Mouse (Mus musculus) erythroblast, adult 5-6 weeks (primary cell): ENCODE data around the gene Lefty2. TPM values are rescaled to one million over a fixed set of nuclear protein-coding genes. Genes with fewer than 3 reads are reported as not detected.
"Not testable (repeated sequence)": the region's sequence is repeated elsewhere in the genome, so short reads cannot be mapped to it uniquely, and the experiment has no call there.

ENCODE experiments used
- ATAC-seq: replicated peaks from 2 replicates; pipeline ENCODE4 v1.8.0; 2016; ENCODE audit warnings: moderate number of reproducible peaks, mild to moderate bottlenecking, moderate TSS enrichment, inconsistent platforms; ENCODE audit not compliant: poor library complexity, low FRiP score, severe bottlenecking
- total RNA-seq, 2 experiments: library from RNA; stranded (forward) in 1 of 2; stranded (reverse) in 1 of 2; fragments of 150-400 nt in 1 of 2; fragments of 200-764, 138-1000 nt in 1 of 2; gene quantifications; 2 replicates each; pipeline versions ENCODE4 v1.2.3 to v1.2.4; 2015 to 2017; ENCODE audit warnings: low replicate concordance in 2 of 2

Gene Lefty2
- total RNA-seq, 2 experiments from 2014 or later, result not detected

DNA sequence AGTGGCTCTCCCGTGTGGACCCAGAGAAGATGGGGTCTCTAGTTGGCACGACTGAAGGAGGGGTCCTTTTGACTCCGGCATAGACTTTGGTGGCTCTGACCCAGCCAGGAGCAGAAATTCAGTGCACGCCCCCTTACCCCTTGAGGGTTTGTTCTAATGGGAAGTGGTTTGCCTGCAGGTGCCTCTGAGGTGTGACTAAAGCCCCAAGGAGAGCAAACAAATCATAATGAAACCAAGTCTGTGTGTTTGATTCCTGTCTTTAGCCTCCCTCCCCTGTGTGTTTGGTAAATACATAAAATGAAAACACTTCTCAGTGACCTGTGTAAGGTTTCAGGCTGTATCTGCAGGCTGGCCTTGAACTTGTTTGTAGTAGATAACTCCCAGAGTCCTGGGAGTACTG lies 33.4 kb downstream of the Lefty2 start:
- no peak for ATAC-seq

DNA sequence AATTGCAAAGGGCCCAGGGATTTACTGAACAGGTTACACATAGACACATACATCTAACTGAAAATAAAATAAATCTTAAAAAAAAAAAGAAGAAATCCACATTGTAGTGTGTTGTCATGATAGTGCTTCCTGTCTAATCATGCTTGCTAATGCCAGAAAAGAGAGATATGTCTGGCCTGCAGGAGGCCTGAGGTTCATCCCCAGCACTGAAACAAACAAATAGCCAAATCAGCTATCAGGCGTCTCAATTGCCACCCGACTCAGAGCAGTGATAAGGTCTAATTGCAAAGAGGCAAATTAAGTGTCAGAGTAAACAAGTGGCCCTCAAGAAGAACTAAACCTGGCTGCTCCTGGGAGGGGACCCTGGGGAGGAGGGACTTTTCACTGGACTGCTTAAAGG lies 36.7 kb downstream of the Lefty2 start:
- no peak for ATAC-seq

DNA sequence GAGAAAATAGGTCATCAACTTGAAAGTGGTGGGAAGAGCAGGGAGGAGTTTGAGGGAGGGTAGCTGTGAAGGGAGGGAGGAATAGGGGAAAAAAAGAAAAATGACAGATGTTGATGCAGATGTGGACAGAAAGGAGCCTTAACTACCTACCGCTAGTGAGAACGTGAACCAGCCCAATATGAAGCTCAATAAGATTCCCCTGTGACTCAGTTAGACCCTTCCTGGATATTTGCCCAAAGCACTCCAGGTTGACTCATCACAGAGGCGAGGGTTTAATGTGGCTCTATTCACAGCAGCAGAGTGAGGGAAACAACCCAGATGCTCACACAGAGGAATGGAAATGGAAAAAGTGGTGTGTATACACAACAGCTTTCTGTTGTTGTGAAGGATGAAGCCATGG lies 38.2 kb downstream of the Lefty2 start:
- ATAC-seq, result no peak

DNA sequence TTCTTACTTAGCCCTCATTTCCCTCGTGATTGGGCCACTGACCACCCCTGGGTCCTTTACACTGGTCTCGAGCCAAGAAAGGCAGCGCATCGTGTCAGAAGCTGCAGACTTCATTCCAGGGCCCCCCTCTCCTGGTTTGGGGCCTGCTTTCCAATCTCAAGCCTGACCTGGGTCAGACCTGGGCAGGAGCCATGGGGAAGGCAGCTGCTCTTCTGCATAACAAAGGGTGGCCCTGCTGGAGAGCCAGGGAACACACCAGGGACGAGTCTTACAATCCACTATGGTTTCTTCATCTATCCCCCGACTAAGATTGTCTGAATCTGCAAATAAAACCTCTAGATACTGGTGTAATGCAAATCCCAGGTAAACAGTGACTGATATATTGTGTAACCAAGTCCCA lies 40.8 kb downstream of the Lefty2 start:
- ATAC-seq, result no peak

DNA sequence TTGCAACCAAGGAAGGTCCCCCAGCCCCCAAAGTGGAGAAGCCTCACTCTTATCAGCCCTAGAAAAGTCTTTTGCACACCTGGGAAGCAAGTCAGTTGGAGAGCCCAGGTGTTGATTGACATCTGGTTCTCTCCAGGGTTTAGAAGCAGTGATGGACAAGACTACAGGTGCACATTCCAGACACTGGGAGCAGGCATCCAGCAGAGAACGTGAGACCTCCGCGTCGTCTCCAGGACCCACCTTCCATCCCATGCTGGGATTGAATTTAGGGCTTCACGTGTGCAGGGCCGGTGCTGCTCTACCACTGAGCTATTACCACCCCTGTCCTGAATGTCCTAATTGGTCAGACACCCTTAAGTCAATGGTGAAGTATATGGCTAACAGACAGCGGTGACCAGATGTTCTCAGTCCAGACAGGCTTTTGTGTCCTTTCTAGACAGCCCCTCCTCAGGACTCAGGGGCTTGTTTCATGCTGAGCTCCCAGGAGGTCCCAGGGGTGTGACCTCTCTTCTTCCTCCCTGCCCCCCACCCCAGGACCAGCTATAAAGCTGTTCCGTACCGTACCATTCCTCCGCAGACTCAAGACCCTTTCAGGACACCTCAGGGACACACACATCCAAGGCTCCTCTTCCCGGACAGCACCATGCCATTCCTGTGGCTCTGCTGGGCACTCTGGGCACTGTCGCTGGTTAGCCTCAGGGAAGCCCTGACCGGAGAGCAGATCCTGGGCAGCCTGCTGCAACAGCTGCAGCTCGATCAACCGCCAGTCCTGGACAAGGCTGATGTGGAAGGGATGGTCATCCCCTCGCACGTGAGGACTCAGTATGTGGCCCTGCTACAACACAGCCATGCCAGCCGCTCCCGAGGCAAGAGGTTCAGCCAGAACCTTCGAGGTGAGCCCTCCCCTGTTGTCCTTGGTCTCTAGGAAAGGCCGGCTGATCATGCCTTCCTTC lies 41.8 kb downstream of the Lefty2 start, which contains the start of gene Lefty1:
Lefty1 (plus strand) TSS at position 556 of the 953 bp plus-strand sequence.
- ATAC-seq, result no peak

DNA sequence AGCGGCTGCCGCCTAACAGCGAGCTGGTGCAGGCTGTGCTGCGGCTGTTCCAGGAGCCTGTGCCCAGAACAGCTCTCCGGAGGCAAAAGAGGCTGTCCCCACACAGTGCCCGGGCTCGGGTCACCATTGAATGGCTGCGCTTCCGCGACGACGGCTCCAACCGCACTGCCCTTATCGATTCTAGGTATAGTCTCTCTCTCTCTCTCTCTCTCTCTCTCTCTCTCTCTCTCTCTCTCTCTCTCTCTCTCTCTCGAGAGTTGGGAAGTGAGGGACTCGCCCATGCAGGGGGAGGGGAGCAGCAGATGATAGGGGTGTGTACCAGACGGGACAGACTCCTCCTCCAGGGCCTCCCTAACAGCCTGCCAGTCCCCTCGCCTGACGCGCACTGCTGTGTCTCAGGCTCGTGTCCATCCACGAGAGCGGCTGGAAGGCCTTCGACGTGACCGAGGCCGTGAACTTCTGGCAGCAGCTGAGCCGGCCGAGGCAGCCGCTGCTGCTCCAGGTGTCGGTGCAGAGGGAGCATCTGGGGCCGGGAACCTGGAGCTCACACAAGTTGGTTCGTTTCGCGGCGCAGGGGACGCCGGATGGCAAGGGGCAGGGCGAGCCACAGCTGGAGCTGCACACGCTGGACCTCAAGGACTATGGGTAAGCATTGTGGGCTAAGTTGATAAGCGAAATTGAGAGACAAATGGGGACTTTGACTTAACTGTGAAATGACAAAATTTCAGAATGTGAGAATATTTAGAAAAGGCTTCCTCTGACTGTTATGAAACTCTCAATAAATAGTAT lies 43.9 kb downstream of the Lefty2 start:
- peak; percentile 91 for ATAC-seq

DNA sequence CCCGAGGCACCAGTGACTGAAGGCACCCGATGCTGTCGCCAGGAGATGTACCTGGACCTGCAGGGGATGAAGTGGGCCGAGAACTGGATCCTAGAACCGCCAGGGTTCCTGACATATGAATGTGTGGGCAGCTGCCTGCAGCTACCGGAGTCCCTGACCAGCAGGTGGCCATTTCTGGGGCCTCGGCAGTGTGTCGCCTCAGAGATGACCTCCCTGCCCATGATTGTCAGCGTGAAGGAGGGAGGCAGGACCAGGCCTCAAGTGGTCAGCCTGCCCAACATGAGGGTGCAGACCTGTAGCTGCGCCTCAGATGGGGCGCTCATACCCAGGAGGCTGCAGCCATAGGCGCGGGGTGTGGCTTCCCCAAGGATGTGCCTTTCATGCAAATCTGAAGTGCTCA lies 44.7 kb downstream of the Lefty2 start:
- not testable (repeated sequence) for ATAC-seq

DNA sequence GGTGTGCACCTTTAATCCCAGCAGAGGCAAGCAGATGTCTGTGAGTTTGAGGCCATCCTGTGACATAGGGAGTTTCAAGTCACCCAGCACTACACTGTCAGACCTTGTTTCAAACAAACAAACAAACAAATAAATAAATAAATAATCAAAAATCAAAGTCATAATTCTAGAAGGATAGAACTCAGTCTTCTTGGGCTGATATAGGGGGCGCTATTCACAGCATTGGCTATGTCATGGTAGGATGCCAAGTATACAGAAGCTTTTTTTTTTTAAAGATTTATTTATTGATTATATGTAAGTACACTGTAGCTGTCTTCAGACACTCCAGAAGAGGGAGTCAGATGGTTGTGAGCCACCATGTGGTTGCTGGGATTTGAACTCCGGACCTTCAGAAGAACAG lies 45.9 kb downstream of the Lefty2 start:
- ATAC-seq, result not testable (repeated sequence)

DNA sequence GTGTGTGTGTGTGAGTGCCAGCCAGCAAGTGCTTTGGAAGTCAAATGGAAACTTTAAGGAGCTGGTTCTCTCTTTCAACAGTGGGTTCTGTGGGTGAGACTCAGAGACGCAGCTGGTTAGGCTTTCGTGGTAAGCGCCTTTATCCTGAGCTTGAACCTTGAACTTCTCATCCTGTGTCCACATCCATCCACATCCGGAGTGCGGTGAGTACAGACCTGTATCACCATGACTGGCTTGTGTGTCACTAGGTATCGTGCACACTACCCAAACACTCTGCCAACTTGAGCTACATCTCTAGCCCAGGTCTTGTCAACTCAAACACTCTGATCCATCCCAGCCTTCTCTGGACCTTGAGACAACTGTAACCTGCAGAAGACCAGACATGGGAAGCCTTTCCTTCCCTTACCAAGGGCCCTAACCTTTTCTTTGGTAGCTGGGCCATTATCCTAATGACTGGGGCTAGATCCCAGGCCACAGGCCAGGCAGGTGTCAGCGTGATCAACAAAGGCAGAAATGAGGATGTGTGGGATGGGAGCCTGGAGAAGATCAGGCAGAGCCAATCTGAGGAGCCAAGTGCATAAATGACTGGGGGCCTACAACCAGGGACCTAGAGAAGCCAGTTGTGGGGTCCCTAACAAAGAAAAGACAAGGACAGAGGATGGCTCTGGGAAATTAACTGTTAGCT lies 48.0 kb downstream of the Lefty2 start:
- ATAC-seq, result no peak

DNA sequence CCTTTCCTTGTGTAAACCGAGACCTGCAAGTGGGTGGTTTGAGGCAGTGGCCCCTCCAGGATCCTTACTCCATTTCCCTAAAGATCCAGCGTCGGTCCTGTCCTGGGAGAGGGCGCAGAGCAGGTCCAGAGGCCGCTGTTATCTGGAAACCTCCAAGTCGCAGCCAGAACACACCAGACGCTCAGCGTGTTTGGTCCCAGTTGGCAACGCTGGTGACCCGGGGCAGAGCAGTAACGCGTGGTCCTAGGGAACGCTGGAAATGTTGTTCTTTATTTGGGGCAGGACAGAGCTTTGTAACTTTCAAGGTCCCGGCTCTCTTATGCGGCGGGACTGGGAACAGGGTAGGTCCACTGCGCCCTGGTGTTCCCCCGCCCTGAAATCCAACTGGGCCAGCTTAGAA lies 48.8 kb downstream of the Lefty2 start:
- peak; percentile 35 for ATAC-seq

DNA sequence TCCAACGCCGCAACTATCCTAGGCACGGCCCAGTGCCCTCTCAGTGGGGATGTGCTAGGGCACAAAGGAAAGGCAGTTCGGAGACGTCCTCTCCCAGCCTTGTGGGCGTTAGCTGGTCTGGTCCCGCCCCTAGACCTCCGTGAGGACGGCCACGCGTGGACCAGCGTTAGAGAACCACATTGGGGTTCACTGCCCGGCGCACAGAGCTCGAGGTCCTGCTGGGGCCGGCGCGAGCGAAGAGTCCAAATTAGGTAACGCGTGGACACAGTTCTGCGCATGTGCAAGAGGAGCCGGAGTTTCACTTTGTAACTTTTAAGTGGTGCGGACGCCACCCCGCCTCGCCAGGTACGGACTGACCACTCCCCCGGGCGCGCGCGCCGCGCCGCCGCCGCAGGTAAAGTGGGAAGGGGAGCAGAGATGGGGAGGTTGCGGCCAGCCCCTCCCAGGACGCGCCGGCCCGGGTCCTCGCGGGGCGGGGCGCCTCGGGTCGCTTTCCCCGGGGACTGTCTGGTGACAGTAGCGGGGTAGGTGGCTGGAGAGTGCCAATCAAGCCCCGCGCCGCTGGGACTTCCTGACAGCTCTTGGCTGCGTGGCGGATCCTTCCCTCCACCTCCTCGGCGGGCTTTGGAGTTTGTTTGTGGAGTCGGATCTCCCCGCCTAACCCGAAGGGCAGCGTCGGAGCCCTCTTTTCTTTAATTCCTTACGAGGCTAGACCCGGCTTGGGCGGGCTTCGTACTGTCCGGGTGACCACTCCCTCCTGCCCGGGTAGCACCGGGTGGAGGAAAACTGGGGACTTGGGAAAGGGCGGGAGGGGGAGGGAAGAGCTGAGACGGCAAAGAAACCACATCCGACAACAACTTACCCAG lies 49.5 kb downstream of the Lefty2 start, which contains the start of gene Tmem63a:
Tmem63a (plus strand) TSS at position 179 of the 866 bp plus-strand sequence.
- ATAC-seq, result peak; percentile 62

DNA sequence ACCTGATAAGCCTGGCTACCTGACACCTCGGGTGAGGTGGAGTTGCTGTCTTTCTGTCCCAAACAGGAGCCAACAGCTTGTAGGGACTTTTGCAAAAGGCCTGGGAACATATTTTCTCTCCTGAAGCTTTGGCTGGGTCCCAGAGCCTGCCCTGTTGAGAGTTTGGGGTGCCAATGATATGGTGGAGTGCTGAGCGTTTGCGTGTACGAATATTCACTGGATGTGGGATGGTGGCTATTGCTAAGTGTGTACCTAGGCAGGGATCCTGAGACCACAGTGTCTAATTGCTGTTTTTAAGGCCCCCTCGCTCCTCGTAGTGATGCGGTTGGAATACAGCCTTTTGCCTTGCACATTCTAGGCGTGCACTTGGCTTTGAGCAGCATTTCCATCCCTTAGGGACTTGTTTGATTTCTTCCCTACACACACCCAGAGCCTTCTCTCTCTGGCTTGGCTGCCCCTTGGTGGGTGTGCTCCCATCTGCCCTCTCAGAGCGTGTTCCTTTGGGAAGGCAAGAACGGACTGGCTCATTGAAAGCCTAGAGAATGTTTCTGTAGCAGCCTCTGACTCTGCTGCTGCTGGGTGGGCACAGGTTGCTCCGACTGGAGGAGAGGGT lies 50.2 kb downstream of the Lefty2 start:
- ATAC-seq, result no peak

DNA sequence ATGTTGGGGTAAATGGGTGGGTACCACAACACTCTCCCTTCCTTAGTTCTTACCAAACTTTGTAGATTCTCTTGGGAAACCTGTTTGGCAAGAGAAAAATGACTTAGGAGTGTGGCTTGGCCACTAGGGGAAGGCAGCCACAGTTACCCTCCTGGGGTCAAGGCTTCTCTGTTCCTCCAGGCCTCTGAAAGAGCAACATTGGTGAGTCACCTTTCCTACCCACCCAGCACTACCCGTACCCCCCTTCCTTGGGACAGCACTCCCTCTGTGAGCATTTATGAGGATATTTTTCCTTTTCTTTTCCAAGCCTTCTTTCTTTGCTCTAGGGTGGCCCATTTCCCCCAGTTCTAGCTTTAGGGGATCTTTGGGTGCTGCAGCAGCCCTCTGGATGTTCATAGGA lies 51.0 kb downstream of the Lefty2 start:
- ATAC-seq, result no peak

DNA sequence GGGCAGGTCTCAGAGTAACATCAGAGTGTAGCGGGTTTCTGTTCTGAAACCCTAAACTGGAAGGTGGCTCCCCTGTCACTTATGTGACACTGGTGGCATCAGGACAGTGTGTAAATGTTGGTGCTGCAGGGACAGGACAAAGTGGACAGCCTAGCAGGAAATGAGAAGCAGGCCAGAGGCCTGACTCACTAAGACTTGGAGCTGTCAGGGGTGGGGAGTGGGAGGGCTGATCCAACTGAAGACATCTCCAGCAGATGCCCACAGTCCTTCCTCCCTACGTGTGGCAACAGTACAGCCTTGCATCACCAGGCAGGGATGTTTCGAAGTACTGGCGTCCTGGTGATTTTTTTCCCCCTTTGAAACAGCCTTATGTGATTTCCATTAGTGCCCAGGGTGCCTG lies 51.6 kb downstream of the Lefty2 start:
- ATAC-seq, result no peak

DNA sequence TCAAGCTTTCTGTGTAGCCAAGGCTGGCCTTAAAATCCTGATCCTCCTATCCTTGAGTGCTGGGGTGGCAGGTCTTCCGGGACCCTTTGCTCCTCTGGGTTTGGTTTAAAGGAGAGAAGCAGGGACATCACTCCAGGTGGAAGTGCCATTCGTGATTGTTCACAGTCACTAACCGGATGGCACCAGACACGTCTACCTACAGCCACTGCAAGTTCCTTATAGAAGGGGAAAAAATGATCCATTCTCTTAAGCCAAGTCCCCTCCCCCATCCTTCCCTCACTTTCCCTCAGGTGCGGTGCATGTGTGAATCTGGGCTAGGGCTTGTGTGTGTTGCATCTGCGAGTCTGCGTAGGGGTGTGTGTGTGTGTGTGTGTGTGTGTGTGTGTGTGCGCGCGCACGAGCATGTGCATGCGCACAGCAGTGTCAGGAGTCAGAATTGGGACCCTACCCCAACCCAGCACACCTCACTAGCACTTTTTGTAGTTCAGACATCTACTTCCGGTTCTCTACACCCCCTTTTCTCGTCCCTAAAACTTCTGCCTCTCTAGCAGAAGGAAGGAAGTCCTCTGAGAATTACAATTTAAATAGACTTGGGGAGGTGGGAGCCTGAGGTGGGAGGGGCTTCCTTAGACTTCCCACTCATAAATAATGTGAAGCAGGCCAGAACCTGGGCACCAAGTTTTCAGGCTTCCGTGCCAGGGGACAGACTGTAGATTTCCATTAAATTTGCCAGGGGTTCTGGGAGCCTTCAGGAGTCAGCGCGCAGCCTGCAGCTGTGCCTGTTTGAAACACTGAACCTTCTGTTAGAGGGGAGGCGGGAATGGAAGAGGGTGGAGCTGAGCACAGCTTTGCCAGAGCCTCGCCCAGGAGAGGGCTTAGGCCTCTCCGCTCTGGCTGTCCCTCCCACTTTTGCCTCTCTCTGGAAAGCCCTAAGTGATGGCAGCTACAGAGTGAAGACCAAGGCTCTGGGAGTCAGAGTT lies 52.4 kb downstream of the Lefty2 start:
- ATAC-seq, result peak; percentile 77

DNA sequence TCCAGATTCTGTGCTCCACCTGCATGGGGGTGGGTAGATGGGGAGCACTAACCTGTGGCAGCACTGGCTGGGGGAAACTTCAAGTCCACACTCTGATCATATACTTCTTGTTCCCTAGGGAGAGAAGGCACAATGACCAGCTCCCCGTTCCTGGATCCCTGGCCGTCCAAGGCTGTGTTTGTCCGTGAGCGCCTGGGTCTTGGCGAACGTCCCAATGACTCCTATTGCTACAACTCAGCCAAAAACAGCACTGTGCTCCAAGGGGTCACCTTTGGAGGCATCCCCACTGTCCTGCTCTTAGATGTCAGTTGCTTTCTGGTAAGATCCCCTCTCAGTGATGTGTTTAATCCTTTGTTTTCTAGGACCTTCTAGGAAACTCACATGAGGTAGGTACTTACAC lies 53.5 kb downstream of the Lefty2 start:
- no peak for ATAC-seq
